8 mouse cellular contexts compared by ENCODE assay signal in the genomic region with DNA sequence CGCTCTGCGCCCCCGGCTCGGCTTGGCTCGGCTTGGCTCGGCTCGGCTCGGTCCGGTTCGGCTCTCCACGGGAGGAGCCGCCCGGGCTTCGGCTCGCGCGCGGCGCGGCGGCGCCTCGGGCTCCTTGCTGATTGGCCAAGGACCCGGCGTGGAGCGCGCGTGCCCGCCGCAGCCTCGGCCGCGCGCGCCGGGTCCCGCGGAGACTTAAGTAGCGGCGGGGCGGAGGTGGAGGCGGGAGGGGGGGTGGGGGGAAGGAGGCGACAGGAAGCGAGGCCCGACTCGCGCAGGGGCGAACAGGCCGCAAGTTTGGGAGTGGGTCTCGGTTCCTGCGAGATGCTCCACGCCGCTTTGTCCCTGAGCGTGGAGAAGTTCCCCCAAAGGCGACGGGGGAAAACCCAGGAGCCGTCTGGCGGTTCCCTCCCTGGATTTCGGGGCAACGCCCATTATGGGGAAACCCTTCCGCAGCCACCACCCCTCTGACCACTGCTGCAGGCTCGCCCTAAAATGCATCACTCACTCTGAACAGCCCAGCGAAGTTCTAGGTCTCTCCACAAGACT. TPM values are rescaled to one million over a fixed set of nuclear protein-coding genes. Genes with fewer than 3 reads are reported as not detected.
A peak's percentile ranks its signal among the peaks of the same experiment; 100 is the strongest.
DNase-seq lines count a peak whose midpoint lies in the region; ATAC-seq lines count a peak whose summit lies in the region.

A gene (minus strand): TSS at position 133 of the 558 bp plus-strand sequence.

- ATAC-seq in hindbrain, embryonic 12.5 days (ENCODE audit: low FRiP score), result peak; percentile 78

- peak; percentile 79 for DNase-seq in R1 (ENCODE audit: low read depth, low spot score)
- peak; percentile 87 to 91 for DNase-seq in cerebellum, postnatal 14 days
- DNase-seq in frontal cortex, postnatal 14 days (ENCODE audit: low spot score in 2 of 2), result peak; percentile 62 to 75
- DNase-seq in layer of hippocampus, postnatal 36 days, result peak; percentile 75
- DNase-seq in lung, postnatal 36 days, result peak; percentile 88
- DNase-seq in retina, embryonic 14.5 days (ENCODE audit: low spot score), result peak; percentile 84
- peak; percentile 88 for DNase-seq in thymus, postnatal 4 days

- peak within 1 kb of the TSS; percentile 72 for H3K4me3 ChIP-seq in hindbrain, embryonic 12.5 days

- H3K9ac ChIP-seq in hindbrain, embryonic 12.5 days, result peak within 1 kb of the TSS; percentile 78

- H3K4me1 ChIP-seq in hindbrain, embryonic 12.5 days, result peaks cover 8% of the 10 kb centered on the region

- WGBS in hindbrain, embryonic 12.5 days, result under 1% methylated on average over 42 of the region's 63 CpGs

- H3K4me2 ChIP-seq in hindbrain, embryonic 12.5 days (replicated peaks), result peak within 1 kb of the TSS; percentile 90

- no peaks in the 10 kb centered on the region for H3K36me3 ChIP-seq in hindbrain, embryonic 12.5 days

- no peaks in the 10 kb centered on the region for H3K9me3 ChIP-seq in hindbrain, embryonic 12.5 days (replicated peaks)

- no peaks in the 10 kb centered on the region for H3K27me3 ChIP-seq in hindbrain, embryonic 12.5 days

- peak within 1 kb of the TSS; percentile 69 for H3K27ac ChIP-seq in hindbrain, embryonic 12.5 days

RNA-seq across cellular contexts. Expression of the gene that starts here (rescaled TPM):
- polyA plus RNA-seq in hindbrain, embryonic 12.5 days (2016; fragmentation: Nextera tagmentation; extraction: Ambion mirVana), result 48.7 and 50.4 TPM in 2 replicates
- 100 to 1,000 TPM; 108 to 109 TPM for total RNA-seq in layer of hippocampus, postnatal 36 days (2021)

Comparison
In these comparisons a context has a peak if more than half of its experiments do, and no peak if none do; other contexts are left out.
1. Peak in every context shown above with its lines: DNase-seq, ATAC-seq, H3K4me3 ChIP-seq and H3K27ac ChIP-seq.